Mouse (Mus musculus): ENCODE data around the gene Olfr320.

GRCm38 (mm10) chr11:58640272-58640867, 40.5 kb upstream of the Olfr320 start, which contains the start of gene Trim58:
- no peak for TF ChIP-seq POLR2A (IDR thresholded peaks at IDR 0.05; ENCODE audit: insufficient read depth, low read depth, low read length)
- no peak for TF ChIP-seq CTCF (IDR thresholded peaks at IDR 0.05; ENCODE audit: insufficient read depth, low read depth, low read length)
